Mouse (Mus musculus) cortical plate, adult 2 months (tissue): ENCODE measurements around the gene Gnb5. TPM values are rescaled to one million over a fixed set of nuclear protein-coding genes. Genes with fewer than 3 reads are reported as not detected.

ENCODE experiments used
- H3K27ac ChIP-seq: fragments of 200-500 bp; 2 replicates; pipeline ENCODE4 v1.5.1; 2012; ENCODE audit warnings: low read length, control low read depth, inconsistent platforms; ENCODE audit not compliant: insufficient read depth
- H3K4me1 ChIP-seq: fragments of 200-500 bp; 2 replicates; pipeline ENCODE4 v1.6.1; 2011; ENCODE audit warnings: low read length; ENCODE audit not compliant: control insufficient read depth, insufficient read depth
- H3K4me3 ChIP-seq: fragments of 200-500 bp; 2 replicates; pipeline ENCODE4 v1.5.1; 2011; ENCODE audit warnings: mild to moderate bottlenecking, low read length, control low read depth; ENCODE audit not compliant: insufficient read depth
- CTCF ChIP-seq: fragments of 200-500 bp; IDR thresholded peaks from 2 replicates; pipeline ENCODE4 v1.5.1; 2011; ENCODE audit warnings: mild to moderate bottlenecking, control low read depth, low read length; ENCODE audit not compliant: insufficient read depth; ENCODE audit errors: extremely low read depth
- POLR2A ChIP-seq: fragments of 200-500 bp; IDR thresholded peaks from 2 replicates; pipeline ENCODE4 v1.6.1; 2011; ENCODE audit warnings: mild to moderate bottlenecking, low read length, control low read depth; ENCODE audit not compliant: insufficient read depth; ENCODE audit errors: extremely low read depth
- polyA plus RNA-seq: library from polyadenylated mRNA; depleted of rRNA; stranded (reverse); fragments of >200 nt; gene quantifications from 2 replicates; pipeline ENCODE4 v1.2.3, GENCODE M21; 2012

Gnb5 gene
- polyA plus RNA-seq, 1 experiment = 172 TPM

DNA sequence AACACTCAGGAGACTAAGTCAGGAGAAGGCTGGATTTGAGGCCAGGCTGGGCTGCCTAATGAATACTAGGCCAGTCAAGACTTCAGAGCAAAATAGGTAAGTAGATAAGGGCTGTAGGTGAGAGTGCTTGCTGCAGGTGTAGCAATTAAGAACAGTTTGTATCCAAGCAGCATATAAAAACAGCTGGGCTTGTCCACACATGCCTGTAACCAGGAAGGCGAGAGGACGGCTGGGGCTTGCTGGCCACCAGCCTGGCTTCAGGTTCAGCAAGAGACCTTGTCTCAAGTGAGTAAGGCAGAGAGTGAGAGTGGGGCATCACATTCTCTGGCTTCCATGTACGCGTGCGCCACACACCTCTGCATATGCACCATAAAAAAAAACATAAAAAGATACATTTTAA is 31.6 kb upstream of the Gnb5 start:
- TF ChIP-seq CTCF (no peak), POLR2A (no peak)

GRCm38 (mm10) chr9:75275051-75275450 is 31.0 kb upstream of the Gnb5 start:
- no peaks in the 10 kb centered on the region for H3K4me1 ChIP-seq
- no peak overlapping the region for H3K4me3 ChIP-seq
- no peak overlapping the region for H3K27ac ChIP-seq
- TF ChIP-seq CTCF (no peak), POLR2A (no peak)

More for the DNA sequence above, 31.6 kb upstream of the Gnb5 start:
- no peaks in the 10 kb centered on the region for H3K4me1 ChIP-seq
- H3K4me3 ChIP-seq = no peak overlapping the region
- no peak overlapping the region for H3K27ac ChIP-seq

- H3K4me3 ChIP-seq = no peak overlapping the region
- H3K4me1 ChIP-seq = no peaks in the 10 kb centered on the region
- no peak for TF ChIP-seq POLR2A
- TF ChIP-seq CTCF = peak; percentile 57
- H3K27ac ChIP-seq = no peak overlapping the region
These were observed 25.3 kb upstream of the Gnb5 start for GRCm38 (mm10) chr9:75280814-75281213.

DNA sequence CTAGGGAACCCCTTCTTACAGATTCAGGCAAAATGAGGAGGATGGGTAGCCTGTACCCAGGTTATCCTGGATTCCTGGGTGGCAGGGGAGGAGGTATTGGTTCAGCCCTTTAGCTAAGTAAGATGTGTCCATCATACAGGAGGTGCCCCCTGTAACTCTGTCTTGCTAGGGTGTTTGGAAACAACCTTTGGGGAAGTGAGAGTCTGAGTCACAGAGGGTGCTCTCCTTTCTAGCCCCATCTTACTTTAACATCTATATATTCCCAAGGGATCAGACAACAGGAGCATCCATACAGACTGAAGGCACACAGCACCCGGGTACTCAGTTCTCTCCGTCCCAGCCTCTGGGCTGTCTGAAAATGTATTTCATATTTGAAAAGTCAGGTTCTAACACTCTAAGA is 23.9 kb upstream of the Gnb5 start:
- no peaks in the 10 kb centered on the region for H3K4me1 ChIP-seq
- no peak for TF ChIP-seq CTCF
- TF ChIP-seq POLR2A = no peak
- H3K4me3 ChIP-seq = no peak overlapping the region
- no peak overlapping the region for H3K27ac ChIP-seq

- TF ChIP-seq CTCF = peak; percentile 94
- no peak for TF ChIP-seq POLR2A
- Histone ChIP-seq H3K4me3 (no peak overlapping the region), H3K4me1 (no peaks in the 10 kb centered on the region), H3K27ac (no peak overlapping the region)
These were observed 23.3 kb upstream of the Gnb5 start for GRCm38 (mm10) chr9:75282830-75283229.

GRCm38 (mm10) chr9:75283636-75284035 is 22.5 kb upstream of the Gnb5 start:
- no peak overlapping the region for H3K27ac ChIP-seq
- no peaks in the 10 kb centered on the region for H3K4me1 ChIP-seq
- TF ChIP-seq CTCF (no peak), POLR2A (no peak)
- no peak overlapping the region for H3K4me3 ChIP-seq

DNA sequence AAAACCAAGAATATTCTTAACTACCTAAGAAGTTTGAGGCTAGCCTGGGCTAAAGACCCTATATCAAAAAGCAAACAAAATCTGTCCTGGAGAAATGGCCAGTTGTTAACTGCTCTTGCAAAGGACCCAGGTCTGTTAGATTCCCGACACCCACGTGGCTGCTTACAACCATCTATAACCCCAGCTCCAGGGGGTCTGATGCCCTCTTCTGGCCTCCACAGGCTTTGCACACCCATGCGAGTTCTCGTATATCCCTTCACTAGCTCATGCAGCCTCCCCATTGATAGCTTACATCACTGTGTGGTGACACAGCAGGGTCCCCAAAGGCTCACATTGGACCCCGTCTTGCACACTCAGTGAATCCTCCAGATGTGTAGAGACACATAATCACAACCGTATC is 20.7 kb upstream of the Gnb5 start:
- no peaks in the 10 kb centered on the region for H3K4me1 ChIP-seq
- no peak overlapping the region for H3K27ac ChIP-seq
- no peak overlapping the region for H3K4me3 ChIP-seq
- TF ChIP-seq POLR2A (no peak), CTCF (no peak)

DNA sequence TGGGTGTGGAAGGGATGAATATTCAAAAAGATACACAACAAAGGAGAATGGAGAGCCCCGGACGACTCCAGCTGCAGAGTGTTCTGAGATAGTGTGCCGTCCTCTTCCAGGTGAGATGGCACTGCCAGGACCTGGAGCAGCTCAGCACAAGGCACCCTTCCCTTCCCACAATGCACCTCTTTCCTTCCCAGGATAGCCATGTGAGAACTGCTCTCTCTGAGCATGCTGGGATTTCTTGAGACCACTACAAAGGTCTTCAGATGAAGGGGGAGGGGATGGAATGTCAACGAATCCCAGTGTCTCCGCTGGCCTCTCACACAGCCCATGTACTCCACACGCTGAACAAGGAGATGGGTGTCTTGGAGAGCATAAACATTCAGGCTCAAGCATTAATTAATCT is 18.5 kb upstream of the Gnb5 start:
- TF ChIP-seq CTCF = no peak
- TF ChIP-seq POLR2A = no peak
- H3K27ac ChIP-seq = no peak overlapping the region
- no peak overlapping the region for H3K4me3 ChIP-seq
- H3K4me1 ChIP-seq = no peaks in the 10 kb centered on the region

GRCm38 (mm10) chr9:75289545-75289944 is 16.5 kb upstream of the Gnb5 start:
- no peaks in the 10 kb centered on the region for H3K4me1 ChIP-seq
- H3K27ac ChIP-seq = no peak overlapping the region
- TF ChIP-seq CTCF (peak; percentile 37; the same call in 1 of the 2 replicates), POLR2A (no peak)
- no peak overlapping the region for H3K4me3 ChIP-seq

DNA sequence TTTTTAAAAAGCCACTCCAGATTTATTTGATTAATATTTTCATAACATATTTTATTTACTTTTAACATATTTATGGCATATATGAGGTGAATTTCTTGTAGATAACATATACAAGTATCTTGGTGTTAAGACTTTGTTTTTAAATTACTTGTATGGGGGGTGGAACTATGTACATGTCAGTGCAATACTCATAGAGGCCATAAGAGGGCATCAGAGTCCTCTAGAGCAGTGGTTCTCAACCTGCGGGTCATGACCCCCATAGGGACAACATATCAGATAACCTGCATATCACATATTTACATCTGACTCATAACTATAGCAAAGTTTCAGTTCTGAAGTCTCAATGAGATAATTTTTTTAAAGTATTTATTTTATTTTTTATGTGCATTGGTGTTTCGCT is 6.7 kb upstream of the Gnb5 start:
- Histone ChIP-seq H3K4me1 (no peaks in the 10 kb centered on the region), H3K27ac (no peak overlapping the region), H3K4me3 (no peak overlapping the region)
- no peak for TF ChIP-seq POLR2A
- no peak; the same call in 1 of the 2 replicates for TF ChIP-seq CTCF

- H3K27ac ChIP-seq = no peak overlapping the region
- no peak overlapping the region for H3K4me3 ChIP-seq
- no peaks in the 10 kb centered on the region for H3K4me1 ChIP-seq
- no peak for TF ChIP-seq POLR2A
- no peak for TF ChIP-seq CTCF
These were observed 3.1 kb upstream of the Gnb5 start for GRCm38 (mm10) chr9:75303033-75303432.
